Mouse (Mus musculus) urinary bladder, postnatal 14 days (tissue): ENCODE data around the gene Mtmr4.

ENCODE experiments used
- DNase-seq: peaks from one replicate; pipeline ENCODE4 v3.0.0; 2021; ENCODE audit warnings: low spot score

The Mtmr4 gene

GRCm38 (mm10) chr11:87591526-87592353, at the start of gene Mtmr4:
Mtmr4 (plus strand) TSS chr11:87592162.
- peak; percentile 99 for DNase-seq

GRCm38 (mm10) chr11:87542285-87542684, 49.7 kb upstream of the Mtmr4 start:
- no peak for DNase-seq

DNA sequence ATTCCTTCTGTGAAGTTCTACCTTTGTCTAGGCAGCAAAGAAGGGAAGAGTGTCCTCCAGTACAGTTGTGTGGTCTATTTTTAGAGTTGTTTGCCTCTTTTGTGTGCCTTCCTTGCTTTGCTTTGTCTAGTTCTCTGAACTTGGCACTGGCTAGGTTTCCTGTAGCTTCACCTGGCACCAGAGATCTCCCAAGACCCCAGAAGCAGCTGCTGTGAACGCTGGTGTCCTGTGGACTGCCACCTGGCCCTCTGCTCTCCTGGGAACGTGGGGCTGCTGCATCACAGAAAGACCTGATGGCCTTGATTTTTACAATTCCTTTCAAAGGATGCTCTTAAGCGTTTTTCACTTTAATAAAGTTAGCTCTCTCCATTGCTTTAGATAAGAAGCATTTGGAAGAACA, 49.1 kb upstream of the Mtmr4 start:
- no peak for DNase-seq

DNA sequence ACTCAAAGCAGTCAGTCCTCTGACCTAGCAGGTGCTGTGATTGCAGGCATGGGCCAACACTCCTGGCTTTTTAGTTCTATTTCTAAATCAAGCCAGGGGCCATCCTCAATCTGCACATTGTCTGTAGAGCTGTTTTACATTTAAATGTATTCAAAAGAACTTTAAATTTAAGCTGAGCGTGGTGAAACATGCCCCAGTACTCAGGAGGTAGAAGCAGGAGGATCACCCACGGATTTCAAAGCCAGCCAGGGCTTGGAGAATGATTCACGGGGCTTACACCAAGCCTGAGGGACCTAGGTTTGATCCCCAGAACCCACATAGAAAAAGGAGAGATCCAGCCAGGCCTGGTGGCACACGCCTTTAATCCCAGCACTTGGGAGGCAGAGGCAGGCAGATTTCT, 38.6 kb upstream of the Mtmr4 start:
- no peak for DNase-seq

DNA sequence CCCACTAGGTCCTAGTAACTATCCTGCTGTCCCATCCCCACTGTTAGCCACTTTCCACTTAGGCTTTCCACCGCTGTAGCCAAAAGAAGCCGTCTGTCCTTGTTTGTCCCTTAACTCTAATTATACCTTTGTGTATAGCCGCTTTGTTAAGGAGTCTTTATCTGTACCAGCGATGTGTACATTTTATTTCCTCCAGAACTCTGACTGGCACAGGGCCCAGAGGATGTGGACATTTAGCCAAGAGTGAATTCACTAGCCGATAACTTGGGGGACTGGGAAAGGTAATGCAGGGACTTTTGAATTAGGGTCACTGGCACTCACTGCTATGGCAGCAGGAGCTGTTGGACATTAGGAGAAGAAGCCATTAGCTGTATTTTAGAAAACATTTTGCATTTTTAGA, 37.6 kb upstream of the Mtmr4 start:
- DNase-seq = peak; percentile 32

DNA sequence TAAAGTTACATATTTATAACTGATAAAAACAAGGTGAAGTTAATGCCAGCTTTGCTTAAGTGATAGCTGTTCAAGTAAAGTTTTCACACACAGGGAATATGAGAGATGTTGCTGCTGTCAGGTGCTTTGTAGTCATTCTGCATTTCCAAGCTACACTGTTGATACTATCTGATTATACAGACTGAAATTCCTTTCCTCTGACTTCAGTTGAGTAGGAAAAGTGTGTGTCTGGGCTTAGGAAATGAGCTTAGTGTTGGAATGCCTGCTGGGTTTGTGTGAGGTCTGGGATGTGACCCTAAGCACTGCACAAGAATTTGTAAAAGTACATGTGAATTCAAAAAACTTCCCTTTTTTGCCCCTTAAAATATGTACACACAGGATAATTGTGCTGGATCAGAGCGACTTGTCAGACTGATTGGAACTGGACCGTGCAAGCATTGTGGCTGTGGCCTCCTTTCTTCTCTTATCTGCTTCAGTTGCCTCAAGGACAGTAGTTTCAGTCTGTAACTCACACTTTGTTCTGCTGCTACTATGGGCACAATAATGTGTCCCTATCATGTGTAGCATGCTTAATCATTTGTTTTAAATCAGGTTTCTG, 36.8 kb upstream of the Mtmr4 start:
- DNase-seq = no peak

- DNase-seq = no peak
Measured at GRCm38 (mm10) chr11:87561208-87561607, 30.8 kb upstream of the Mtmr4 start.

GRCm38 (mm10) chr11:87566501-87566900, 25.5 kb upstream of the Mtmr4 start, which contains the start of gene Gm11492:
Gm11492 (plus strand) TSS chr11:87566653.
- DNase-seq = no peak

DNA sequence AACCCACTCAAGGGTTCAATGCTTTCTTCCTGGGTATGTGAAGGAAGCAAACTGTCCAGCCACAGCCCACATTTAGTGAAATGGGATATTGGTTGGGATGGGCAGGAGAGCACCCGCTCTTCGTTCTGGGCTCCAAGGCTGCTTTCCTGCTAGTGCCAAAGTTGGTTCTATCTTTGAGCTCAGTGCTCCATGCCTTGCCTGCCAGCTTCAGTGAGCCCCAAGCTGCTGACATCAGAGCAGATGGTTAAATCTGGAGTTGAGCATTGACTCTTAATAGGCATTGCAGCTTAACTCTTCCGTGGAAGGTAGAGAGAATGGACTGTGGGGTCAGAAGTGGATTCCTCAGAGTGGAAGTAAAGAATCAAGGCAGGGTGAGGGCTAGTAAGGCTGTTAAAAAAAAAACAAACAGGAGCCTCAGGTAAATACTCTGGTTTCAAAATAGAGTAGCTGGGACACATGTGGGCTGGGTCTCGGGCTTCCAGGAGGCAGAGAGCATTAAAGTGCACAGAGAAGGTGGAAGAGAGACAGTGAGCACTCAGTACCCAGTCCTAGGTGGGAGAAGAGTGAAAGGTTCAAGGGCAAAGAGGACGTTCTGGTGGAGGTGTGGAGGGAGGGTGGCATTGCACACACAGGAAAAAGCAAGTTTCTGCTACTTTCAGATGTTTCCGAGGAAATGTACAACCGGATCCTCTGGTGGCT, 23.6 kb upstream of the Mtmr4 start, which contains the start of gene Sept4:
TSS of gene Sept4 (plus strand) at position 649 of the 699 bp plus-strand sequence.
- DNase-seq = no peak

DNA sequence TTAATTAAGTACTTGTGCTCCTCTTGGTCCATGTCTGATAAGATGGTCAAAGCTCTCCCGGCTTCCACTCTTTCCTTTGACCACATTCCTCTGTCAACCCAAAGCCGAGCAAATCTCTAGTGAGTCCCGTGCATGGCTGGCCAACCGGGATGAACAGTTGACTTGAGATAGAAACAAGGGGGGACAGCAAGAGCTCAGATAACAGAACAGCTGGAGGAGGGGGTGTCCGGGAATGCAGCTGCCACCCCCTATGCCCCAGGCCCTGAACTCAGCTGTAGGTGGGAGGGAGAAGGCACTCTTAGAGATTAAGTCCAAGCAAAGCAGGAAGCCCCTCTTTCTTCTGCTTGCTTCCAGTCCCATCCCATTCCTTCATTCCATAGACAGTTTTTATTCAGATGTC, 21.2 kb upstream of the Mtmr4 start:
- no peak for DNase-seq

DNA sequence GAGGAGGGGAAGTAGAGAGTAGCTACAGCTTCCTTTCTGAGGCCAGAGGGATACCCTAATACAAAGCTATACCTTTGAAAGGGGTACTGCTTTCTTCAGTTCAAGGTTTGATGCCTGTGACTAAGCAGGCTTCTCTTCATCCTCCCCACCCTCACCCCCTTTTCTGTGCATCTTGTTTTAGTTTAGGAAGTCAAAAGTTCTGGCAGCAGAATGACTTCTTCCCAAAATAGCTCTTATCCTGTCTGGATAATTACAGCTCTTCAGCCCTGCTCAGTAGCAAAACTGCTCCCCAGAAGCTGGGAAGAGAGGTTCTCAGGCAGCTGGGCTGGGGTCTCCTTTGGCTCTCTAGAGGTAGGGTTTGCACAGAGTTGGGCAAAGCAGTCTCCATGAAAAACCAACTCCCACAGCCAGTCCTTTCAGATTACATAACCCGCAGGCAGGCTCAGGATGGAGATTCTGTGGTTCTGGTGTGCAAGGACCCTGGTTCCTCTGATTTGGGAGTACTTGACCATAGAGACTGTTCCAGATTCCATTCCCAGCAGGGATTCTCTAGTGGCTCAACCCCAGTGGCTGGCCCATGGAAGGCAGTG, 20.5 kb upstream of the Mtmr4 start:
- no peak for DNase-seq

GRCm38 (mm10) chr11:87573751-87574150, 18.2 kb upstream of the Mtmr4 start:
- DNase-seq = no peak

GRCm38 (mm10) chr11:87574520-87575180, 17.3 kb upstream of the Mtmr4 start:
- no peak for DNase-seq

GRCm38 (mm10) chr11:87577601-87578248, 14.2 kb upstream of the Mtmr4 start:
- no peak for DNase-seq

DNA sequence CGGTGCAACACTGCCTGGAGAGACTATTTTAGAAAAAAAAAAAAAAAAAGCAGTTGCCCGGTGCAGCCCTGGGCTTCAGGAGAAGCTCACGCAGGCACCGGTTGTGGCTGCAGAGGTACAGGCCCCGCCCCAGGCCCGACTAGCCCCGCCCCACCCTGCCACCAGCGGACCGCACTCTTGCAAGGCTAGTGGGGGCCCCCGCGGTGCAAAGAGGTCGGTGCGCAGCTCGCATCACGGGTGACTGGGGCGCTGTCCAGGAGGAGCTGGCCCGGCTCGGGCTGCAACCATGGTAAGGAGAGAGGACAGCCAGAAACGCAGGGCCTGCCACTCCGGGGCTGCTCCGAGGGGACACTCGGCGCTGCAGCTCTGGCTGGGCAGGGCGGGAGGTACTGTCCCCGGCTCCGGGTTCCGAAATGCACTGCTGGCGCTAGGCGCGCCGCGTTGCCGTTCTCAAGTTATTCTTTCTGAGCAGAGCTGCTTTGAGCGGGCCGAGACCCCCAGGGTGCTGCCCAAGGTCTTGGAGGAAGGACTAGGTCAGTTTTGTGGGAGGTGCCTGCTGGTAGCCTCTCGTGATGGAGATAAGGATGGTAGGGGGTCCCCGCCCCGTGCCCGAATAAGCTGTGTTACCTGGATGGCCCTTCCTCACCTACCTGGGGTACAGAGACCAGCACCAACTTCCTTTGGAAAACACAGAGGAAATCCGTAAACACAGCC, 13.6 kb upstream of the Mtmr4 start:
- peak; percentile 57 for DNase-seq

- no peak for DNase-seq
Measured at GRCm38 (mm10) chr11:87578963-87579601, 12.9 kb upstream of the Mtmr4 start.

GRCm38 (mm10) chr11:87579713-87580112, 12.2 kb upstream of the Mtmr4 start:
- DNase-seq = no peak

- no peak for DNase-seq
Measured at GRCm38 (mm10) chr11:87580543-87581085, 11.3 kb upstream of the Mtmr4 start.

DNA sequence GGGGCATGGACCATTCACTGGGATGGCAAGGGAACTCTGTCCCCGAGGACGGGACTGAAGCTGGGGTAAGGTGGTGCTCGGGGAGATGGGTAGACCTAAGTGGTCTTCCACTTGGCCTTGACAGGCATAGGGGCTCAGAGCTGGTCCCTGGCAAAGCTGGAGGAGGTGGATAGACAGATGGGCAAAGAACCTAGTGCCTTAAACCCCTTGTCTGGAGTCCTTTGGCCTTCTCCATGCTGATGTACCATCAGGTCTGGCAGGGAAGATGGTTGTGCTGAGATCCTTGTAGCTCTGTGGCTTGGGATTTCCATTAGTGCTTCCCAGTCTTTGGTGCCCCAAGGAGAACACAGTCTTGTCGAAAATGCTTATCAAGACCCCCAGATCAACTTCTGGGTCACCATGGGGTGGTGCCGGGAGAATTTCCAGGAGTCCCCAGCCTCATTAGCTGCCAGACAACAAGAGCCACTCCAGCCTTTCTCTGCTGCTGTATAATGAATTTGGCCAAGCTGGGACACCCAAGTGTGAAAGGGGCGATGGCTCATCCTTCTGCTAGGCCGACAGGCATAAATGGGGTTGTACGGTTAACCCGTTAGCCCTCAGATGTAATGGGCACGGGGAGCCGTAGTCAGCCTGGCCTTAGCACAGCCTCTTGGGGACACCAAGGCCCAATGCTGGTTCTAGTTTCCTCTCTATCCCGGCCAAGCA, 10.6 kb upstream of the Mtmr4 start:
- no peak for DNase-seq
